Comparison of ENCODE assay signal across 28 mouse cellular contexts in genomic region chr12:58934580-58934979, GRCm38 (mm10).
"Had no signal": no experiment of that assay in that cellular context is flagged by ENCODE, and none has a peak within 500 bp of the region (broad histone marks: within the 10 kb centered on the region; RNA-seq: fewer than 3 reads in every experiment).

No protein-coding gene starts in this region.

- H3K9ac ChIP-seq: embryonic facial prominence, embryonic 12.5 days; embryonic facial prominence, embryonic 13.5 days; embryonic facial prominence, embryonic 15.5 days; forebrain, embryonic 12.5 days; forebrain, embryonic 13.5 days; forebrain, embryonic 15.5 days; forebrain, postnatal 0 days had no signal

- H3K9me3 ChIP-seq: embryonic facial prominence, embryonic 10.5 days; embryonic facial prominence, embryonic 12.5 days; embryonic facial prominence, embryonic 13.5 days; embryonic facial prominence, embryonic 15.5 days; forebrain, embryonic 10.5 days; forebrain, embryonic 12.5 days; forebrain, embryonic 13.5 days; forebrain, embryonic 15.5 days had no signal

- H3K4me3 ChIP-seq: embryonic facial prominence, embryonic 10.5 days; embryonic facial prominence, embryonic 12.5 days; embryonic facial prominence, embryonic 13.5 days; embryonic facial prominence, embryonic 15.5 days; erythroblast, embryonic 14.5 days; forebrain, embryonic 10.5 days; forebrain, embryonic 12.5 days; forebrain, embryonic 13.5 days; forebrain, embryonic 15.5 days; gastrocnemius, adult 2 months had no signal

- H3K27me3 ChIP-seq: embryonic facial prominence, embryonic 12.5 days; embryonic facial prominence, embryonic 13.5 days; embryonic facial prominence, embryonic 15.5 days; forebrain, embryonic 12.5 days; forebrain, embryonic 13.5 days; forebrain, embryonic 15.5 days had no signal

- ATAC-seq: forebrain, embryonic 13.5 days; forebrain, embryonic 14.5 days; forebrain, embryonic 15.5 days; forebrain, embryonic 16.5 days; forebrain, postnatal 0 days had no signal

- H3K4me1 ChIP-seq: embryonic facial prominence, embryonic 10.5 days; embryonic facial prominence, embryonic 12.5 days; embryonic facial prominence, embryonic 13.5 days; embryonic facial prominence, embryonic 15.5 days; forebrain, embryonic 10.5 days; forebrain, embryonic 12.5 days; forebrain, embryonic 13.5 days; forebrain, embryonic 15.5 days had no signal

- DNase-seq: cerebellum, adult 18-20 months; cerebellum, adult 2 months; cerebellum, adult 8-10 months; cerebellum, adult 9-10 months; cerebellum, adult 9-11 months; cerebellum, postnatal 10 days; cerebellum, postnatal 14 days; cerebellum, postnatal 25 days; cerebellum, postnatal 36 days; embryo, embryonic 11 days; forebrain, postnatal 0 days; gastrocnemius, adult 2 months; gastrocnemius, postnatal 10 days; gastrocnemius, postnatal 14 days; gastrocnemius, postnatal 25 days; gastrocnemius, postnatal 36 days; heart, adult 11 months had no signal

- H3K4me2 ChIP-seq: embryonic facial prominence, embryonic 12.5 days; embryonic facial prominence, embryonic 13.5 days; embryonic facial prominence, embryonic 15.5 days; forebrain, embryonic 12.5 days; forebrain, embryonic 13.5 days; forebrain, embryonic 15.5 days had no signal

- H3K36me3 ChIP-seq: embryonic facial prominence, embryonic 10.5 days; embryonic facial prominence, embryonic 12.5 days; embryonic facial prominence, embryonic 13.5 days; embryonic facial prominence, embryonic 15.5 days; forebrain, embryonic 10.5 days; forebrain, embryonic 12.5 days; forebrain, embryonic 15.5 days had no signal

- H3K27ac ChIP-seq: embryonic facial prominence, embryonic 10.5 days; embryonic facial prominence, embryonic 12.5 days; embryonic facial prominence, embryonic 13.5 days; embryonic facial prominence, embryonic 15.5 days; forebrain, embryonic 10.5 days; forebrain, embryonic 12.5 days; forebrain, embryonic 13.5 days; forebrain, embryonic 15.5 days; gastrocnemius, adult 2 months had no signal
